Mouse (Mus musculus) CH12.LX (cell line): ENCODE measurements around the gene Inpp5a. TPM values are rescaled to one million over a fixed set of nuclear protein-coding genes. Genes with fewer than 3 reads are reported as not detected.

Experiments used
- DNase-seq: peaks from one replicate; pipeline ENCODE4 v3.0.0-alpha.2; 2013; ENCODE audit errors: extremely low read depth
- H3K27ac ChIP-seq: 2 replicates; pipeline ENCODE4 v1.5.1; 2012; ENCODE audit warnings: low read depth, mild to moderate bottlenecking, control low read depth, moderate library complexity; ENCODE audit not compliant: insufficient read depth
- H3K27me3 ChIP-seq: replicated peaks from 2 replicates; pipeline ENCODE3; 2012; ENCODE audit warnings: inconsistent platforms
- H3K36me3 ChIP-seq, 2 experiments: replicated peaks in 1 of 2; 2 replicates each; pipeline versions ENCODE3 to v1.6.1; 2012; ENCODE audit warnings: inconsistent platforms in 1 of 2, low read length in 1 of 2, mild to moderate bottlenecking in 1 of 2, mixed read lengths in 1 of 2, moderate library complexity in 1 of 2; ENCODE audit not compliant: control insufficient read depth in 1 of 2, insufficient read depth in 1 of 2
- H3K4me1 ChIP-seq, 2 experiments: 2 replicates each; pipeline ENCODE4 v1.6.1; 2012; ENCODE audit warnings: inconsistent platforms in 1 of 2, moderate library complexity in 1 of 2; ENCODE audit not compliant: insufficient read depth in 2 of 2, control insufficient read depth in 1 of 2
- H3K4me2 ChIP-seq: 2 replicates; pipeline ENCODE4 v1.6.1; 2012; ENCODE audit warnings: low read depth, mild to moderate bottlenecking, control low read depth; ENCODE audit not compliant: poor library complexity, insufficient read depth, severe bottlenecking
- H3K4me3 ChIP-seq, 3 experiments: fragments of 150-350 bp in 1 of 3; sonication (generic) in 1 of 3; replicated peaks in 1 of 3; 2 replicates each; pipeline versions ENCODE3 to v1.5.1; 2011 to 2012; ENCODE audit warnings: low read depth in 2 of 3, low read length in 2 of 3, mild to moderate bottlenecking in 2 of 3, moderate library complexity in 2 of 3, control low read depth in 1 of 3, improper control_type of control experiment in 1 of 3, inconsistent platforms in 1 of 3, mixed read lengths in 1 of 3; ENCODE audit not compliant: poor library complexity in 1 of 3
- H3K79me2 ChIP-seq: replicated peaks from 2 replicates; pipeline ENCODE4 v1.6.1; 2012; ENCODE audit warnings: mild to moderate bottlenecking, moderate library complexity; ENCODE audit not compliant: control insufficient read depth, poor library complexity, insufficient read depth, severe bottlenecking; ENCODE audit errors: extremely low read depth
- H3K9ac ChIP-seq: 2 replicates; pipeline ENCODE4 v1.6.1; 2012; ENCODE audit warnings: low read depth, mild to moderate bottlenecking, control low read depth, moderate library complexity; ENCODE audit not compliant: insufficient read depth
- H3K9me3 ChIP-seq: replicated peaks from 2 replicates; pipeline ENCODE3; 2012; ENCODE audit warnings: low read length, inconsistent platforms, mixed read lengths
- BHLHE40 ChIP-seq: IDR thresholded peaks from 2 replicates; pipeline ENCODE4 v1.6.1; 2011; ENCODE audit warnings: mild to moderate bottlenecking, low read depth, low read length, improper control_type of control experiment
- CHD1 ChIP-seq: IDR thresholded peaks from 2 replicates; pipeline ENCODE4 v1.6.1; 2012; ENCODE audit warnings: low read depth, low read length, improper control_type of control experiment, inconsistent platforms
- CTCF ChIP-seq, 2 experiments: IDR thresholded peaks in 1 of 2; conservative IDR thresholded peaks in 1 of 2; 2 replicates each; pipeline ENCODE4 v1.5.1; 2011 to 2012; ENCODE audit warnings: low read depth in 2 of 2, low read length in 2 of 2, improper control_type of control experiment in 1 of 2, inconsistent platforms in 1 of 2, mild to moderate bottlenecking in 1 of 2, moderate library complexity in 1 of 2
- E2F4 ChIP-seq: IDR thresholded peaks from 2 replicates; pipeline ENCODE4 v1.6.1; 2011; ENCODE audit warnings: low read depth, low read length, improper control_type of control experiment; ENCODE audit not compliant: insufficient replicate concordance
- ETS1 ChIP-seq: conservative IDR thresholded peaks from 2 replicates; pipeline ENCODE4 v1.6.1; 2012; ENCODE audit warnings: low read depth, mild to moderate bottlenecking, inconsistent platforms, low read length, improper control_type of control experiment, moderate library complexity
- HCFC1 ChIP-seq: IDR thresholded peaks from 2 replicates; pipeline ENCODE4 v1.6.1; 2012; ENCODE audit warnings: low read depth, mild to moderate bottlenecking, inconsistent platforms, low read length, improper control_type of control experiment
- MAFK ChIP-seq: IDR thresholded peaks from 2 replicates; pipeline ENCODE4 v1.6.1; 2011; ENCODE audit warnings: low read length, improper control_type of control experiment; ENCODE audit not compliant: insufficient replicate concordance
- RAD21 ChIP-seq: IDR thresholded peaks from 2 replicates; pipeline ENCODE4 v1.6.1; 2011; ENCODE audit warnings: low read depth, mild to moderate bottlenecking, low read length, improper control_type of control experiment, moderate library complexity
- SIN3A ChIP-seq: IDR thresholded peaks from 2 replicates; pipeline ENCODE4 v1.6.1; 2012; ENCODE audit warnings: low read length, improper control_type of control experiment, inconsistent platforms
- SMC3 ChIP-seq: IDR thresholded peaks from 2 replicates; pipeline ENCODE4 v1.6.1; 2011; ENCODE audit warnings: low read depth, low read length, improper control_type of control experiment
- TBP ChIP-seq: conservative IDR thresholded peaks from 2 replicates; pipeline ENCODE4 v1.6.1; 2011; ENCODE audit warnings: low read depth, low read length, improper control_type of control experiment
- USF1 ChIP-seq: IDR thresholded peaks from 2 replicates; pipeline ENCODE4 v1.6.1; 2014; ENCODE audit warnings: low read depth, mild to moderate bottlenecking, inconsistent platforms, low read length, improper control_type of control experiment
- dilution Hi-C: fragments of 300-500 bp; cut with MboI; formaldehyde crosslinking; loops from 2 replicates; pipeline ENCODE4 v1.14.3; 2020; ENCODE audit warnings: low sequenced_read_pairs; ENCODE audit not compliant: extremely low pct_unique_long_range_greater_than_20kb, extremely low pct_ligation_motif_present
- in situ Hi-C: fragments of 300-500 bp; cut with MboI; formaldehyde crosslinking; loops from 3 replicates; pipeline ENCODE4 v1.14.3; 2019; ENCODE audit warnings: low sequenced_read_pairs, low pct_ligation_motif_present, low pct_unique_long_range_greater_than_20kb, mixed read lengths
- polyA plus RNA-seq: library from polyadenylated mRNA; unstranded; fragments of >175 nt; gene quantifications from 2 replicates; pipeline ENCODE4 v1.2.1, GENCODE M21; 2012; ENCODE audit warnings: low read depth; ENCODE audit not compliant: insufficient read length
- total RNA-seq, 2 experiments: library from RNA; depleted of rRNA; stranded (reverse); fragments of 300-350 nt in 1 of 2; fragments of >200 nt in 1 of 2; gene quantifications; 2 replicates each; pipeline ENCODE4 v1.2.3; 2012 to 2014

The Inpp5a gene
- total and polyA plus RNA-seq, 3 experiments: 1.7 to 5.4 (median 3.0) TPM

- TF ChIP-seq USF1 (no peak), TBP (no peak), BHLHE40 (no peak), ETS1 (no peak), HCFC1 (no peak), CHD1 (no peak)
Observed at GRCm38 (mm10) chr7:139472865-139473549, 84.1 kb downstream of the Inpp5a start (continued).

- no peak for DNase-seq
- no peak for TF ChIP-seq SIN3A
- TF ChIP-seq CTCF (conservative IDR thresholded peaks at IDR 0.05 in 1 of 2, IDR thresholded peaks at IDR 0.05 in 1 of 2; ENCODE audit: low read depth in 2 of 2, low read length in 2 of 2): peak in 1 of 2 experiments; percentile 46; a peak in 2 of 4 replicates
- TF ChIP-seq RAD21: peak; percentile 29
- peak; percentile 44 for TF ChIP-seq SMC3
- peaks cover 0 to 12% of the 10 kb centered on the region in 2 experiments for H3K36me3 ChIP-seq
Observed at GRCm38 (mm10) chr7:139475896-139476295, 87.0 kb downstream of the Inpp5a start.

GRCm38 (mm10) chr7:139476700-139477099, 87.8 kb downstream of the Inpp5a start:
- Histone ChIP-seq H3K27ac (no peak overlapping the region), H3K9me3 (no peaks in the 10 kb centered on the region), H3K36me3 (peaks cover 0 to 17% of the 10 kb centered on the region in 2 experiments), H3K27me3 (no peaks in the 10 kb centered on the region), H3K79me2 (no peaks in the 10 kb centered on the region), H3K9ac (no peak overlapping the region), H3K4me3 (no peak overlapping the region), H3K4me2 (no peak overlapping the region), H3K4me1 (peaks cover 6 to 28% of the 10 kb centered on the region in 2 experiments)
- TF ChIP-seq MAFK: no peak
- TF ChIP-seq E2F4: no peak
- no peak for DNase-seq
- dilution Hi-C loops: no loop called here
- in situ Hi-C loops: loop anchor here (5.0 to 25.0 kb wide), 4 partner anchors 164 to 411 kb away; partner anchors contain the start of gene Kndc1

More at GRCm38 (mm10) chr7:139475896-139476295, 87.0 kb downstream of the Inpp5a start:
- in situ Hi-C loops (loop anchor here (5.0 to 25.0 kb wide), 4 partner anchors 164 to 411 kb away; partner anchors contain the start of gene Kndc1), dilution Hi-C loops (no loop called here)
- Histone ChIP-seq H3K4me2 (no peak overlapping the region), H3K9me3 (no peaks in the 10 kb centered on the region), H3K4me1 (peaks cover 8 to 34% of the 10 kb centered on the region in 2 experiments), H3K9ac (no peak overlapping the region), H3K27ac (no peak overlapping the region), H3K79me2 (no peaks in the 10 kb centered on the region), H3K27me3 (no peaks in the 10 kb centered on the region), H3K4me3 (no peak overlapping the region)
